Mouse (Mus musculus) MEL (cell line): ENCODE measurements around the gene Nck2. TPM values are rescaled to one million over a fixed set of nuclear protein-coding genes. Genes with fewer than 3 reads are reported as not detected.

Experiments
- DNase-seq: peaks from one replicate; pipeline ENCODE4 v3.0.0; 2011; ENCODE audit warnings: low read depth, low spot score
- H3K27ac ChIP-seq: 2 replicates; pipeline ENCODE4 v1.5.1; 2012; ENCODE audit warnings: low read depth, mild to moderate bottlenecking, control low read depth, low read length, moderate library complexity; ENCODE audit not compliant: control insufficient read depth
- H3K27me3 ChIP-seq, 2 experiments: fragments of 150-350 bp in 1 of 2; sonication (generic) in 1 of 2; 2 replicates each; pipeline ENCODE4 v1.6.1; 2012; ENCODE audit warnings: low read length in 2 of 2, mild to moderate bottlenecking in 2 of 2, improper control_type of control experiment in 1 of 2, moderate library complexity in 1 of 2; ENCODE audit not compliant: insufficient read depth in 2 of 2, control insufficient read depth in 1 of 2
- H3K36me3 ChIP-seq, 2 experiments: 2 replicates each; pipeline ENCODE4 v1.6.1; 2012 to 2014; ENCODE audit warnings: low read length in 2 of 2, improper control_type of control experiment in 1 of 2, inconsistent platforms in 1 of 2, mild to moderate bottlenecking in 1 of 2; ENCODE audit not compliant: insufficient read depth in 2 of 2, control insufficient read depth in 1 of 2
- H3K4me1 ChIP-seq, 2 experiments: fragments of 150-350 bp in 1 of 2; sonication (generic) in 1 of 2; 2 replicates each; pipeline ENCODE4 v1.6.1; 2012; ENCODE audit warnings: low read length in 2 of 2, improper control_type of control experiment in 1 of 2, mild to moderate bottlenecking in 1 of 2; ENCODE audit not compliant: insufficient read depth in 2 of 2, control insufficient read depth in 1 of 2
- H3K4me3 ChIP-seq, 2 experiments: fragments of 150-350 bp in 1 of 2; sonication (generic) in 1 of 2; 2 replicates each; pipeline ENCODE4 v1.5.1; 2012; ENCODE audit warnings: low read depth in 2 of 2, low read length in 2 of 2, mild to moderate bottlenecking in 2 of 2, moderate library complexity in 2 of 2, control low read depth in 1 of 2, improper control_type of control experiment in 1 of 2; ENCODE audit not compliant: control insufficient read depth in 1 of 2, insufficient read depth in 1 of 2
- H3K79me2 ChIP-seq: 2 replicates; pipeline ENCODE4 v1.6.1; 2012; ENCODE audit warnings: mild to moderate bottlenecking, low read length, moderate library complexity; ENCODE audit not compliant: control insufficient read depth, poor library complexity, insufficient read depth
- H3K9ac ChIP-seq: 2 replicates; pipeline ENCODE4 v1.6.1; 2012; ENCODE audit warnings: low read depth, mild to moderate bottlenecking, control low read depth, low read length, moderate library complexity; ENCODE audit not compliant: control insufficient read depth, poor library complexity, severe bottlenecking
- H3K9me3 ChIP-seq: fragments of 150-350 bp; sonication (generic); replicated peaks from 2 replicates; pipeline ENCODE4 v1.6.1; 2012; ENCODE audit warnings: mild to moderate bottlenecking, low read length, improper control_type of control experiment, moderate library complexity; ENCODE audit not compliant: insufficient read depth
- CHD2 ChIP-seq: IDR thresholded peaks from 2 replicates; pipeline ENCODE4 v1.6.1; 2011; ENCODE audit warnings: low read length, improper control_type of control experiment
- CTCF ChIP-seq, 3 experiments: IDR thresholded peaks in 2 of 3; conservative IDR thresholded peaks in 1 of 3; 2 replicates each; pipeline ENCODE4 v1.5.1; 2011 to 2012; ENCODE audit warnings: low read length in 3 of 3, low read depth in 2 of 3, mild to moderate bottlenecking in 2 of 3, improper control_type of control experiment in 1 of 3, inconsistent platforms in 1 of 3, mixed read lengths in 1 of 3, moderate library complexity in 1 of 3; ENCODE audit not compliant: control insufficient read depth in 1 of 3, insufficient read depth in 1 of 3, poor library complexity in 1 of 3, severe bottlenecking in 1 of 3
- EP300 ChIP-seq, 2 experiments: IDR thresholded peaks; 2 replicates each; pipeline ENCODE4 v1.6.1; 2011; ENCODE audit warnings: improper control_type of control experiment in 2 of 2, low read length in 2 of 2, low read depth in 1 of 2, mild to moderate bottlenecking in 1 of 2
- ETS1 ChIP-seq: IDR thresholded peaks from 2 replicates; pipeline ENCODE4 v1.6.1; 2012; ENCODE audit warnings: low read depth, mild to moderate bottlenecking, inconsistent platforms, low read length, improper control_type of control experiment, moderate library complexity
- HCFC1 ChIP-seq: IDR thresholded peaks from 2 replicates; pipeline ENCODE4 v1.6.1; 2012; ENCODE audit warnings: low read depth, mild to moderate bottlenecking, inconsistent platforms, low read length, improper control_type of control experiment, moderate library complexity
- JUND ChIP-seq: IDR thresholded peaks from 2 replicates; pipeline ENCODE4 v1.6.1; 2011; ENCODE audit warnings: low read depth, mild to moderate bottlenecking, improper control_type of control experiment, low read length
- MAFK ChIP-seq: IDR thresholded peaks from 2 replicates; pipeline ENCODE4 v1.6.1; 2011; ENCODE audit warnings: low read depth, mild to moderate bottlenecking, low read length, improper control_type of control experiment, borderline replicate concordance
- MAZ ChIP-seq: IDR thresholded peaks from 2 replicates; pipeline ENCODE4 v1.6.1; 2012; ENCODE audit warnings: low read depth, mild to moderate bottlenecking, inconsistent platforms, low read length, improper control_type of control experiment
- MXI1 ChIP-seq: IDR thresholded peaks from 2 replicates; pipeline ENCODE4 v1.6.1; 2011; ENCODE audit warnings: mild to moderate bottlenecking, low read depth, low read length, improper control_type of control experiment
- MYB ChIP-seq: IDR thresholded peaks from 2 replicates; pipeline ENCODE4 v1.6.1; 2011; ENCODE audit warnings: mild to moderate bottlenecking, low read depth, low read length, improper control_type of control experiment
- NELFE ChIP-seq: IDR thresholded peaks from 2 replicates; pipeline ENCODE4 v1.6.1; 2011; ENCODE audit warnings: low read depth, low read length, improper control_type of control experiment
- POLR2A ChIP-seq, 2 experiments: IDR thresholded peaks; 2 replicates each; pipeline ENCODE4 v1.6.1; 2011 to 2012; ENCODE audit warnings: low read length in 2 of 2, mild to moderate bottlenecking in 2 of 2, control low read depth in 1 of 2, improper control_type of control experiment in 1 of 2, low read depth in 1 of 2, moderate library complexity in 1 of 2; ENCODE audit not compliant: control insufficient read depth in 1 of 2, insufficient read depth in 1 of 2, poor library complexity in 1 of 2
- POLR2AphosphoS5 ChIP-seq: IDR thresholded peaks from 2 replicates; pipeline ENCODE4 v1.6.1; 2012; ENCODE audit warnings: low read depth, borderline replicate concordance, mild to moderate bottlenecking, inconsistent platforms, low read length, moderate library complexity, mixed read lengths
- SIN3A ChIP-seq: IDR thresholded peaks from 2 replicates; pipeline ENCODE4 v1.6.1; 2012; ENCODE audit warnings: low read length, improper control_type of control experiment, inconsistent platforms
- TAL1 ChIP-seq: IDR thresholded peaks from 2 replicates; pipeline ENCODE4 v1.6.1; 2012; ENCODE audit warnings: mild to moderate bottlenecking, inconsistent platforms, low read length, moderate library complexity, mixed read lengths
- TBP ChIP-seq: IDR thresholded peaks from 2 replicates; pipeline ENCODE4 v1.8.0; 2011; ENCODE audit warnings: low read depth, low read length, improper control_type of control experiment
- UBTF ChIP-seq: IDR thresholded peaks from 2 replicates; pipeline ENCODE4 v1.6.1; 2012; ENCODE audit warnings: low read depth, mild to moderate bottlenecking, inconsistent platforms, low read length, improper control_type of control experiment, moderate library complexity, borderline replicate concordance; ENCODE audit not compliant: insufficient read depth
- USF1 ChIP-seq: IDR thresholded peaks from 2 replicates; pipeline ENCODE4 v1.6.1; 2014; ENCODE audit warnings: low read depth, mild to moderate bottlenecking, inconsistent platforms, low read length, improper control_type of control experiment, moderate library complexity
- ZC3H11A ChIP-seq: IDR thresholded peaks from 2 replicates; pipeline ENCODE4 v1.6.1; 2012; ENCODE audit warnings: low read depth, mild to moderate bottlenecking, inconsistent platforms, low read length, improper control_type of control experiment
- ZKSCAN1 ChIP-seq: IDR thresholded peaks from 2 replicates; pipeline ENCODE4 v1.6.1; 2012; ENCODE audit warnings: low read depth, mild to moderate bottlenecking, inconsistent platforms, low read length, improper control_type of control experiment, moderate library complexity
- ZMIZ1 ChIP-seq: IDR thresholded peaks from 2 replicates; pipeline ENCODE4 v1.6.1; 2012; ENCODE audit warnings: low read depth, mild to moderate bottlenecking, inconsistent platforms, low read length, improper control_type of control experiment, moderate library complexity
- polyA plus RNA-seq, 2 experiments: library from polyadenylated mRNA; stranded (reverse) in 1 of 2; unstranded in 1 of 2; fragments of >175 nt in 1 of 2; fragments of >200 nt in 1 of 2; gene quantifications; 2 replicates each; pipeline versions ENCODE4 v1.2.1 to v1.2.4; 2012; ENCODE audit warnings: low replicate concordance in 2 of 2, low read depth in 1 of 2; ENCODE audit not compliant: insufficient read length in 2 of 2, insufficient read depth in 1 of 2, missing spikeins in 1 of 2
- total RNA-seq: library from RNA; depleted of rRNA; stranded (reverse); fragments of 300-350 nt; gene quantifications from 2 replicates; pipeline ENCODE4 v1.2.3, GENCODE M21; 2012

Nck2 gene
- total and polyA plus RNA-seq, 3 experiments = 9.4 to 12.4 TPM; not detected in 1

GRCm38 (mm10) chr1:43485204-43485603 is 40.8 kb downstream of the Nck2 start:
- H3K9me3 ChIP-seq = no peaks in the 10 kb centered on the region
- no peak for DNase-seq
- H3K79me2 ChIP-seq = no peaks in the 10 kb centered on the region
- TF ChIP-seq HCFC1 = no peak
- TF ChIP-seq JUND = no peak
- no peak for TF ChIP-seq ZC3H11A
- TF ChIP-seq MYB = no peak
- TF ChIP-seq USF1 = no peak
- TF ChIP-seq TBP = no peak
- no peak for TF ChIP-seq MXI1
- TF ChIP-seq EP300 (IDR thresholded peaks at IDR 0.05; ENCODE audit: low read depth in 1 of 2, low read length in 2 of 2) = no peak
- no peak for TF ChIP-seq SIN3A
- no peak for TF ChIP-seq ZMIZ1
- no peak for TF ChIP-seq UBTF
- TF ChIP-seq, all 39 proteins: peak for 0
- Histone ChIP-seq H3K27ac (no peak overlapping the region), H3K36me3 (peaks cover 0 to 2% of the 10 kb centered on the region in 2 experiments; a peak in 1 of 4 replicates), H3K9ac (no peak overlapping the region), H3K4me1 (no peaks in the 10 kb centered on the region), H3K4me3 (no peak overlapping the region), H3K27me3 (no peaks in the 10 kb centered on the region)

GRCm38 (mm10) chr1:43486500-43486899 is 42.1 kb downstream of the Nck2 start:
- no peak for DNase-seq
- no peak overlapping the region for H3K4me3 ChIP-seq
- H3K36me3 ChIP-seq = peaks cover 0 to 2% of the 10 kb centered on the region in 2 experiments; a peak in 1 of 4 replicates
- TF ChIP-seq CHD2 (no peak), USF1 (no peak), MAFK (no peak), POLR2AphosphoS5 (no peak), TAL1 (no peak), SIN3A (no peak), NELFE (no peak), POLR2A (IDR thresholded peaks at IDR 0.05; ENCODE audit: control insufficient read depth in 1 of 2, insufficient read depth in 1 of 2, low read depth in 1 of 2, low read length in 2 of 2, poor library complexity in 1 of 2) (no peak), ETS1 (no peak), MYB (no peak), ZMIZ1 (no peak), MAZ (no peak), UBTF (no peak), ZKSCAN1 (no peak), CTCF (IDR thresholded peaks at IDR 0.05 in 2 of 3, conservative IDR thresholded peaks at IDR 0.05 in 1 of 3; ENCODE audit: control insufficient read depth in 1 of 3, insufficient read depth in 1 of 3, low read depth in 2 of 3, low read length in 3 of 3, poor library complexity in 1 of 3, severe bottlenecking in 1 of 3) (no peak)
- no peaks in the 10 kb centered on the region for H3K79me2 ChIP-seq
- H3K9me3 ChIP-seq = no peaks in the 10 kb centered on the region
- H3K27ac ChIP-seq = no peak overlapping the region
- no peaks in the 10 kb centered on the region for H3K27me3 ChIP-seq
- H3K9ac ChIP-seq = no peak overlapping the region
- H3K4me1 ChIP-seq = no peaks in the 10 kb centered on the region
